Mouse (Mus musculus) testis, adult 2 months (tissue): Measurements from ENCODE around the gene Mcoln1.

ENCODE experiments used
- CTCF ChIP-seq: fragments of 200-500 bp; IDR thresholded peaks from 2 replicates; pipeline ENCODE4 v1.5.1; 2012; ENCODE audit warnings: low read depth, mild to moderate bottlenecking, inconsistent platforms, low read length, moderate library complexity; ENCODE audit not compliant: control insufficient read depth, insufficient read depth, insufficient replicate concordance
- POLR2A ChIP-seq: fragments of 200-500 bp; IDR thresholded peaks from 2 replicates; pipeline ENCODE4 v1.6.1; 2012; ENCODE audit warnings: low read depth, mild to moderate bottlenecking, inconsistent platforms, low read length, moderate library complexity; ENCODE audit not compliant: control insufficient read depth

DNA sequence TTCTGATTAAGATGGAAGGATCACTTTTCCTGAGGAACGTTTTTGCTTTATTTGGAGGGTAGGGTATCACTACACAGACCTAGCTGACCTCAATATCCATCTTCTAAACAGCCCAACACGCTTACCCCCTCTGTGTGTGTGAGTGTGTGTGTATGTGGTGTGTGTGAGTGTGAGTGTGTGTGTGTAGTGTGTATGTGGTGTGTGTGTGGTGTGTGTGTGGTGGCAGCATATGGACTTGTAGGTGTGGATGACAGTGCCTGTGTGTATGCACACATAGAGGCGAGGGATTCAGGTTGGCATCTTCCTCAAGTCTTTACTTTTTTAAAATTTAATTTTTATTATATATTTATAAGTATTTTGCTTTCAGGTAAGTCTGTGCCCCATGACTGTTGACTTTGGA, 1.7 kb upstream of the Mcoln1 start:
- TF ChIP-seq POLR2A: no peak
- TF ChIP-seq CTCF: no peak
